Mouse (Mus musculus) liver, adult 2 months (tissue): ENCODE results near the gene Prss28. TPM values are rescaled to one million over a fixed set of nuclear protein-coding genes. Genes with fewer than 3 reads are reported as not detected.

Experiments
- DNase-seq: peaks from one replicate; pipeline ENCODE4 v3.0.0-alpha.2; 2011; ENCODE audit warnings: low read depth, low spot score; ENCODE audit errors: extremely low read depth
- H3K27ac ChIP-seq: fragments of 200-500 bp; replicated peaks from 2 replicates; pipeline ENCODE4 v1.5.1; 2012; ENCODE audit warnings: low read depth, mild to moderate bottlenecking, control low read depth, inconsistent platforms, low read length; ENCODE audit not compliant: insufficient read depth
- H3K27me3 ChIP-seq: fragments of 200-500 bp; 2 replicates; pipeline ENCODE4 v1.6.1; 2012; ENCODE audit warnings: mild to moderate bottlenecking, moderate library complexity, low read length, inconsistent platforms; ENCODE audit not compliant: control insufficient read depth, insufficient read depth
- H3K36me3 ChIP-seq: fragments of 200-500 bp; 2 replicates; pipeline ENCODE4 v1.6.1; 2012; ENCODE audit warnings: low read length, inconsistent platforms; ENCODE audit not compliant: control insufficient read depth, insufficient read depth
- H3K4me1 ChIP-seq: fragments of 200-500 bp; 2 replicates; pipeline ENCODE4 v1.6.1; 2011; ENCODE audit warnings: low read length; ENCODE audit not compliant: control insufficient read depth, insufficient read depth
- H3K4me3 ChIP-seq: fragments of 200-500 bp; 2 replicates; pipeline ENCODE4 v1.5.1; 2011; ENCODE audit warnings: low read depth, mild to moderate bottlenecking, control low read depth, low read length, moderate library complexity; ENCODE audit not compliant: insufficient read depth
- H3K79me2 ChIP-seq: fragments of 200-500 bp; 2 replicates; pipeline ENCODE4 v1.6.1; 2012; ENCODE audit warnings: inconsistent platforms, mild to moderate bottlenecking, low read length, moderate library complexity; ENCODE audit not compliant: control insufficient read depth, insufficient read depth
- H3K9ac ChIP-seq: fragments of 200-500 bp; 2 replicates; pipeline ENCODE4 v1.6.1; 2012; ENCODE audit warnings: low read depth, mild to moderate bottlenecking, control low read depth, inconsistent platforms, low read length
- CTCF ChIP-seq: fragments of 200-500 bp; IDR thresholded peaks from 2 replicates; pipeline ENCODE4 v1.5.1; 2011; ENCODE audit warnings: low read depth, low read length, control low read depth
- POLR2A ChIP-seq: fragments of 200-500 bp; IDR thresholded peaks from 2 replicates; pipeline ENCODE4 v1.6.1; 2011; ENCODE audit warnings: low read length, control low read depth; ENCODE audit not compliant: insufficient read depth; ENCODE audit errors: extremely low read depth
- WGBS: fragments of 180-500 bp; shearing (Covaris S2); methylation state at CpG from one replicate; pipeline ENCODE4 v1.1.7; 2018; 5-methylcytosine and 5-hydroxymethylcytosine counted together
- polyA plus RNA-seq: library from polyadenylated mRNA; depleted of rRNA; stranded (reverse); fragments of >200 nt; gene quantifications from 2 replicates; pipeline ENCODE4 v1.2.3, GENCODE M21; 2012; rRNA removed
- total RNA-seq: library from RNA; depleted of rRNA; stranded (reverse); fragments of >200 nt; gene quantifications from 2 replicates; pipeline ENCODE4 v1.2.3, GENCODE M21; 2014; rRNA removed

The Prss28 gene
- total and polyA plus RNA-seq, 2 experiments: not detected

GRCm38 (mm10) chr17:25341490-25341889, 33.0 kb downstream of the Prss28 start:
- H3K9ac ChIP-seq: no peak overlapping the region
- H3K79me2 ChIP-seq: no peaks in the 10 kb centered on the region
- H3K4me1 ChIP-seq: peaks cover 6% of the 10 kb centered on the region
- H3K4me3 ChIP-seq: no peak overlapping the region
- TF ChIP-seq POLR2A: no peak
- 0 out of 2 replicates have a peak, but pooled peaks have one; percentile 2 for TF ChIP-seq CTCF
- 15% methylated on average over 3 of the region's 3 CpGs for WGBS
- H3K36me3 ChIP-seq: no peaks in the 10 kb centered on the region
- peak; percentile 64 for DNase-seq
- no peak overlapping the region for H3K27ac ChIP-seq
- H3K27me3 ChIP-seq: no peaks in the 10 kb centered on the region

- DNase-seq: no peak
- H3K79me2 ChIP-seq: no peaks in the 10 kb centered on the region
- H3K27ac ChIP-seq: no peak within 1 kb of the TSS
- WGBS: 90% methylated on average over 4 of the region's 4 CpGs
- H3K36me3 ChIP-seq: no peaks in the 10 kb centered on the region
- no peak within 1 kb of the TSS for H3K9ac ChIP-seq
- no peak within 1 kb of the TSS for H3K4me3 ChIP-seq
- peaks cover 6% of the 10 kb centered on the region for H3K4me1 ChIP-seq
- H3K27me3 ChIP-seq: no peaks in the 10 kb centered on the region
- no peak for TF ChIP-seq POLR2A
- TF ChIP-seq CTCF: no peak
These were observed 37.0 kb downstream of the Prss28 start, which contains the start of gene Tpsab1 for GRCm38 (mm10) chr17:25345462-25345861. Gene Tpsab1, minus strand, starts transcription at chr17:25345562.

- no peak for DNase-seq
These were observed 52.8 kb downstream of the Prss28 start for GRCm38 (mm10) chr17:25361291-25361690.

More at GRCm38 (mm10) chr17:25361291-25361690, 52.8 kb downstream of the Prss28 start:
- Histone ChIP-seq H3K79me2 (no peaks in the 10 kb centered on the region), H3K4me1 (no peaks in the 10 kb centered on the region), H3K27ac (no peak overlapping the region), H3K9ac (no peak overlapping the region), H3K27me3 (no peaks in the 10 kb centered on the region), H3K36me3 (no peaks in the 10 kb centered on the region), H3K4me3 (no peak overlapping the region)
- no peak for TF ChIP-seq CTCF
- no peak for TF ChIP-seq POLR2A
- 67% methylated on average over 2 of the region's 2 CpGs for WGBS

Other genes with a start within 250 kb of the Prss28 start
- gene Tmem204, start 225.1 kb upstream of the Prss28 start, total RNA-seq: 22.3 and 23.9 TPM in 2 replicates
- 15.7 and 19.1 TPM in 2 replicates for gene Tmem204, start 225.1 kb upstream of the Prss28 start, polyA plus RNA-seq
- 3.2 and 5.4 TPM in 2 replicates for gene Telo2, start 192.7 kb upstream of the Prss28 start, total RNA-seq
- 5.7 and 7.3 TPM in 2 replicates for gene Telo2, start 192.7 kb upstream of the Prss28 start, polyA plus RNA-seq
- gene Ptx4, start 187.9 kb upstream of the Prss28 start, total RNA-seq: not detected in 2 replicates
- gene Ptx4, start 187.9 kb upstream of the Prss28 start, polyA plus RNA-seq: not detected in 2 replicates
- 16.7 and 17.9 TPM in 2 replicates for gene Clcn7, start 175.3 kb upstream of the Prss28 start, total RNA-seq
- 25.2 and 30.5 TPM in 2 replicates for gene Clcn7, start 175.3 kb upstream of the Prss28 start, polyA plus RNA-seq
- 0.13 TPM in 1 of 2 replicates, not detected in the other for gene Ccdc154, start 146.2 kb upstream of the Prss28 start, total RNA-seq
- 0.07 TPM in 1 of 2 replicates, not detected in the other for gene Ccdc154, start 146.2 kb upstream of the Prss28 start, polyA plus RNA-seq
- gene Gm38655, start 133.2 kb upstream of the Prss28 start, total RNA-seq: not detected in 2 replicates
- not detected in 2 replicates for gene Gm38655, start 133.2 kb upstream of the Prss28 start, polyA plus RNA-seq
- 11.2 and 12.1 TPM in 2 replicates for gene BC003965, start 124.1 kb upstream of the Prss28 start, total RNA-seq
- gene BC003965, start 124.1 kb upstream of the Prss28 start, polyA plus RNA-seq: 14.7 and 15.4 TPM in 2 replicates
- 9.4 and 10.4 TPM in 2 replicates for gene Unkl, start 120.2 kb upstream of the Prss28 start, total RNA-seq
- 28.0 and 29.0 TPM in 2 replicates for gene Unkl, start 120.2 kb upstream of the Prss28 start, polyA plus RNA-seq
- gene Gnptg, start 68.5 kb upstream of the Prss28 start, total RNA-seq: 32.1 and 33.0 TPM in 2 replicates
- 37.4 and 41.4 TPM in 2 replicates for gene Gnptg, start 68.5 kb upstream of the Prss28 start, polyA plus RNA-seq
- 14.0 and 16.7 TPM in 2 replicates for gene Tsr3, start 68.5 kb upstream of the Prss28 start, total RNA-seq
- 18.8 and 19.3 TPM in 2 replicates for gene Tsr3, start 68.5 kb upstream of the Prss28 start, polyA plus RNA-seq
- gene Baiap3, start 52.3 kb upstream of the Prss28 start, total RNA-seq: 0.13 and 0.18 TPM in 2 replicates
- 0.43 and 1.2 TPM in 2 replicates for gene Baiap3, start 52.3 kb upstream of the Prss28 start, polyA plus RNA-seq
- gene Ube2i, start 34.0 kb upstream of the Prss28 start, total RNA-seq: 92.9 and 103 TPM in 2 replicates
- 62.4 and 80.0 TPM in 2 replicates for gene Ube2i, start 34.0 kb upstream of the Prss28 start, polyA plus RNA-seq
- gene Prss34, start 10.3 kb upstream of the Prss28 start, total RNA-seq: not detected in 2 replicates
- not detected in 2 replicates for gene Prss34, start 10.3 kb upstream of the Prss28 start, polyA plus RNA-seq
- gene Prss29, start 10.0 kb downstream of the Prss28 start, total RNA-seq: not detected in 2 replicates
- not detected in 2 replicates for gene Prss29, start 10.0 kb downstream of the Prss28 start, polyA plus RNA-seq
- gene Tpsab1, start 36.9 kb downstream of the Prss28 start, total RNA-seq: not detected in 2 replicates
- not detected in 2 replicates for gene Tpsab1, start 36.9 kb downstream of the Prss28 start, polyA plus RNA-seq
- not detected in 2 replicates for gene Tpsb2, start 57.7 kb downstream of the Prss28 start, total RNA-seq
- not detected in 2 replicates for gene Tpsb2, start 57.7 kb downstream of the Prss28 start, polyA plus RNA-seq
- not detected in 2 replicates for gene Tpsg1, start 60.6 kb downstream of the Prss28 start, total RNA-seq
- 0.12 TPM in 1 of 2 replicates, not detected in the other for gene Tpsg1, start 60.6 kb downstream of the Prss28 start, polyA plus RNA-seq
- gene Cacna1h, start 125.1 kb downstream of the Prss28 start, total RNA-seq: 0.27 TPM in 1 of 2 replicates, not detected in the other
- 0.02 and 0.05 TPM in 2 replicates for gene Cacna1h, start 125.1 kb downstream of the Prss28 start, polyA plus RNA-seq
- not detected in 2 replicates for gene Tekt4, start 146.0 kb downstream of the Prss28 start, total RNA-seq
- gene Tekt4, start 146.0 kb downstream of the Prss28 start, polyA plus RNA-seq: not detected in 2 replicates
- gene Sstr5, start 188.6 kb downstream of the Prss28 start, total RNA-seq: not detected in 2 replicates
- not detected in 2 replicates for gene Sstr5, start 188.6 kb downstream of the Prss28 start, polyA plus RNA-seq